Comparison of ENCODE assay signal across 8 mouse cellular contexts in genomic region chr1:55086868-55087400, GRCm38 (mm10). TPM values are rescaled to one million over a fixed set of nuclear protein-coding genes. Genes with fewer than 3 reads are reported as not detected.
DNase-seq lines count a peak whose midpoint lies in the region; ATAC-seq and TF ChIP-seq lines count a peak whose summit lies in the region.

No protein-coding gene starts in this region.

- no peaks in the 10 kb centered on the region for H3K27me3 ChIP-seq in heart, adult 2 months (ENCODE audit: control insufficient read depth, insufficient read depth, low read length)
- H3K27me3 ChIP-seq in embryonic facial prominence, embryonic 14.5 days (replicated peaks; ENCODE audit: control insufficient read depth, insufficient read depth, low read length), result no peaks in the 10 kb centered on the region
- H3K27me3 ChIP-seq in hindbrain, embryonic 15.5 days, result no peaks in the 10 kb centered on the region

- H3K79me2 ChIP-seq in heart, adult 2 months (replicated peaks; ENCODE audit: control insufficient read depth, insufficient read depth, low read length), result peaks cover 2% of the 10 kb centered on the region

- H3K9me3 ChIP-seq in ES-E14 (ENCODE audit: control insufficient read depth, insufficient read depth, low read depth, low read length), result no peaks in the 10 kb centered on the region
- 0 out of 2 replicates have a peak, but pooled peaks cover 7% of the 10 kb centered on the region for H3K9me3 ChIP-seq in embryonic facial prominence, embryonic 14.5 days (ENCODE audit: control insufficient read depth, low read length)
- no peaks in the 10 kb centered on the region for H3K9me3 ChIP-seq in hindbrain, embryonic 15.5 days

- no peak for TF ChIP-seq POLR2A in heart, adult 2 months (IDR thresholded peaks at IDR 0.05; ENCODE audit: insufficient read depth, low read depth, low read length)

- no peak for TF ChIP-seq CTCF in heart, adult 2 months (IDR thresholded peaks at IDR 0.05)

- H3K4me3 ChIP-seq in heart, adult 2 months, result peak overlapping the region; percentile 77
- H3K4me3 ChIP-seq in ES-E14 (ENCODE audit: insufficient read depth in 1 of 2, low read depth in 1 of 2, low read length in 2 of 2, poor library complexity in 1 of 2, severe bottlenecking in 1 of 2), result peak overlapping the region; percentile 96 to 99
- H3K4me3 ChIP-seq in embryonic facial prominence, embryonic 14.5 days (ENCODE audit: low read depth, low read length), result peak overlapping the region; percentile 98
- peak overlapping the region; percentile 100 for H3K4me3 ChIP-seq in hindbrain, embryonic 15.5 days

- H3K27ac ChIP-seq in heart, adult 2 months, result peak overlapping the region; percentile 100
- H3K27ac ChIP-seq in ES-E14 (ENCODE audit: insufficient read depth, low read depth, low read length, poor library complexity, severe bottlenecking), result peak overlapping the region; percentile 96
- peak overlapping the region; percentile 95 for H3K27ac ChIP-seq in embryonic facial prominence, embryonic 14.5 days (replicated peaks; ENCODE audit: low read depth, low read length)
- H3K27ac ChIP-seq in hindbrain, embryonic 15.5 days (replicated peaks), result peak overlapping the region; percentile 98

- peaks cover 2% of the 10 kb centered on the region; the same call in 1 of the 2 replicates for H3K4me1 ChIP-seq in heart, adult 2 months (ENCODE audit: control insufficient read depth, insufficient read depth, low read length)
- peaks cover 0 to 2% of the 10 kb centered on the region in 2 experiments; a peak in 2 of 4 replicates for H3K4me1 ChIP-seq in ES-E14 (ENCODE audit: control insufficient read depth in 2 of 2, insufficient read depth in 2 of 2, low read length in 2 of 2, poor library complexity in 1 of 2)
- peaks cover 18% of the 10 kb centered on the region for H3K4me1 ChIP-seq in embryonic facial prominence, embryonic 14.5 days (ENCODE audit: control insufficient read depth, insufficient read depth, low read length)
- peaks cover 43% of the 10 kb centered on the region for H3K4me1 ChIP-seq in hindbrain, embryonic 15.5 days (replicated peaks)

- intact Hi-C loops in heart, adult 2 months (cut with DNase I), result loop anchor here (2.0 to 5.0 kb wide), 4 partner anchors 34 to 150 kb away; partner anchors contain the start of genes Coq10b, Mars2 and Sf3b1
- intact Hi-C loops in heart, postnatal 25 days (cut with DNase I), result loop anchor here (1.0 to 5.0 kb wide), 4 partner anchors 34 to 150 kb away; partner anchors contain the start of genes Coq10b, Mars2, Mob4 and Sf3b1

- ATAC-seq in embryonic facial prominence, embryonic 14.5 days (ENCODE audit: low read depth), result 0 out of 2 replicates have a peak, but pooled peaks have one; percentile 0
- ATAC-seq in hindbrain, embryonic 15.5 days (ENCODE audit: low FRiP score, low read depth), result no peak

- peak overlapping the region; percentile 99 for H3K9ac ChIP-seq in heart, adult 2 months (ENCODE audit: low read depth, low read length)
- peak overlapping the region; percentile 99 for H3K9ac ChIP-seq in ES-E14 (ENCODE audit: insufficient read depth, low read depth, low read length, poor library complexity, severe bottlenecking)
- H3K9ac ChIP-seq in embryonic facial prominence, embryonic 14.5 days (ENCODE audit: low read depth, low read length), result peak overlapping the region; percentile 94
- H3K9ac ChIP-seq in hindbrain, embryonic 15.5 days, result peak overlapping the region; percentile 99

- in situ Hi-C loops in ES-E14 (cut with MboI; ENCODE audit: low sequenced_read_pairs in 2 of 2, unreplicated experiment in 2 of 2), result no loop called here

- peaks cover 44% of the 10 kb centered on the region for H3K36me3 ChIP-seq in heart, adult 2 months (ENCODE audit: control insufficient read depth, insufficient read depth, low read length)
- peaks cover 33% of the 10 kb centered on the region for H3K36me3 ChIP-seq in ES-E14 (ENCODE audit: control insufficient read depth, insufficient read depth, low read length, poor library complexity, severe bottlenecking)
- peaks cover 52% of the 10 kb centered on the region for H3K36me3 ChIP-seq in embryonic facial prominence, embryonic 14.5 days (ENCODE audit: control insufficient read depth, insufficient read depth, low read length)
- peaks cover 54% of the 10 kb centered on the region for H3K36me3 ChIP-seq in hindbrain, embryonic 15.5 days

- peak overlapping the region; percentile 92 for H3K4me2 ChIP-seq in embryonic facial prominence, embryonic 14.5 days (ENCODE audit: low read depth, low read length)
- H3K4me2 ChIP-seq in hindbrain, embryonic 15.5 days, result peak overlapping the region; percentile 71

- no peak for DNase-seq in heart, adult 2 months
- no peak for DNase-seq in heart, postnatal 25 days (ENCODE audit: low spot score)
- no peak for DNase-seq in ES-E14 (ENCODE audit: low read depth, low spot score)
- no peak for DNase-seq in embryonic facial prominence, embryonic 14.5 days (ENCODE audit: low spot score)
- peak; percentile 35 for DNase-seq in liver
- DNase-seq in natural killer cell, adult 2 months (ENCODE audit: low spot score in 2 of 2), result peak; percentile 5 to 37
- no peak for DNase-seq in B cell, adult 2 months

- WGBS in heart, adult 2 months, result under 1% methylated on average over 13 of the region's 13 CpGs
- under 1% methylated on average over 12 of the region's 13 CpGs for WGBS in embryonic facial prominence, embryonic 14.5 days
- WGBS in hindbrain, embryonic 15.5 days, result under 1% methylated on average over 13 of the region's 13 CpGs

- no peak for TF ChIP-seq EP300 in heart, adult 2 months (IDR thresholded peaks at IDR 0.05; ENCODE audit: insufficient read depth, low read depth, low read length)

TF ChIP-seq in ES-E14, 5 proteins besides CTCF, POLR2A, EP300 and RAD21:
- TF ChIP-seq CHD2 (IDR thresholded peaks at IDR 0.05; ENCODE audit: low read depth, low read length) (no peak), ZC3H11A (IDR thresholded peaks at IDR 0.05; ENCODE audit: borderline replicate concordance, low read depth, low read length) (no peak), HCFC1 (IDR thresholded peaks at IDR 0.05; ENCODE audit: borderline replicate concordance, insufficient read depth, low read length) (no peak), ZNF384 (IDR thresholded peaks at IDR 0.05; ENCODE audit: low read depth, low read length) (no peak), MAFK (IDR thresholded peaks at IDR 0.05; ENCODE audit: insufficient read depth, low read depth, low read length) (no peak)

RNA-seq across cellular contexts. Expression of gene Hspe1, which starts 1.0 kb away (rescaled TPM):
- 100 to 1,000 TPM; 153 to 180 TPM for total RNA-seq in heart, adult 2 months (2021)
- polyA plus RNA-seq in heart, adult 2 months (2012; rRNA removed), result 44.5 and 69.3 TPM in 2 replicates
- 100 to 1,000 TPM; 159 to 187 TPM for total RNA-seq in heart, postnatal 25 days (2021)
- total RNA-seq in ES-E14 (2012; rRNA removed), result 592 and 697 TPM in 2 replicates
- polyA plus RNA-seq in embryonic facial prominence, embryonic 14.5 days (2014; fragmentation: Nextera tagmentation; extraction: Ambion mirVana), result 387 and 459 TPM in 2 replicates
- polyA plus RNA-seq in hindbrain, embryonic 15.5 days (2015; fragmentation: Nextera tagmentation; extraction: Ambion mirVana), result 240 and 257 TPM in 2 replicates

RNA-seq across cellular contexts. Expression of gene Hspd1, which starts 1.1 kb away (rescaled TPM):
- 100 to 1,000 TPM; 373 to 383 TPM for total RNA-seq in heart, adult 2 months (2021)
- 68.5 and 143 TPM in 2 replicates for polyA plus RNA-seq in heart, adult 2 months (2012; rRNA removed)
- 100 to 1,000 TPM; 361 to 395 TPM for total RNA-seq in heart, postnatal 25 days (2021)
- 591 and 762 TPM in 2 replicates for total RNA-seq in ES-E14 (2012; rRNA removed)
- polyA plus RNA-seq in embryonic facial prominence, embryonic 14.5 days (2014; fragmentation: Nextera tagmentation; extraction: Ambion mirVana), result 298 and 311 TPM in 2 replicates
- 272 and 273 TPM in 2 replicates for polyA plus RNA-seq in hindbrain, embryonic 15.5 days (2015; fragmentation: Nextera tagmentation; extraction: Ambion mirVana)

RNA-seq across cellular contexts. Expression of gene Coq10b, which starts 34.4 kb away (rescaled TPM):
- total RNA-seq in heart, adult 2 months (2021), result 10 to 100 TPM; 26.7 to 64.0 TPM
- polyA plus RNA-seq in heart, adult 2 months (2012; rRNA removed), result 16.0 and 23.1 TPM in 2 replicates
- total RNA-seq in heart, postnatal 25 days (2021), result 10 to 100 TPM; 24.2 to 67.0 TPM
- total RNA-seq in ES-E14 (2012; rRNA removed), result 10.8 and 20.4 TPM in 2 replicates
- 20.1 and 22.7 TPM in 2 replicates for polyA plus RNA-seq in embryonic facial prominence, embryonic 14.5 days (2014; fragmentation: Nextera tagmentation; extraction: Ambion mirVana)
- polyA plus RNA-seq in hindbrain, embryonic 15.5 days (2015; fragmentation: Nextera tagmentation; extraction: Ambion mirVana), result 29.2 and 30.1 TPM in 2 replicates

RNA-seq across cellular contexts. Expression of gene Mob4, which starts 44.1 kb away (rescaled TPM):
- 10 to 100 TPM; 27.8 to 32.0 TPM for total RNA-seq in heart, adult 2 months (2021)
- 11.1 and 22.3 TPM in 2 replicates for polyA plus RNA-seq in heart, adult 2 months (2012; rRNA removed)
- total RNA-seq in heart, postnatal 25 days (2021), result 10 to 100 TPM; 32.5 to 34.4 TPM
- total RNA-seq in ES-E14 (2012; rRNA removed), result 27.1 and 37.0 TPM in 2 replicates
- polyA plus RNA-seq in embryonic facial prominence, embryonic 14.5 days (2014; fragmentation: Nextera tagmentation; extraction: Ambion mirVana), result 117 and 122 TPM in 2 replicates
- polyA plus RNA-seq in hindbrain, embryonic 15.5 days (2015; fragmentation: Nextera tagmentation; extraction: Ambion mirVana), result 156 and 158 TPM in 2 replicates

RNA-seq across cellular contexts. Expression of gene Sf3b1, which starts 59.7 kb away (rescaled TPM):
- 10 to 100 TPM; 64.4 to 74.9 TPM for total RNA-seq in heart, adult 2 months (2021)
- 27.9 and 62.8 TPM in 2 replicates for polyA plus RNA-seq in heart, adult 2 months (2012; rRNA removed)
- total RNA-seq in heart, postnatal 25 days (2021), result 10 to 100 TPM; 69.3 to 87.4 TPM
- total RNA-seq in ES-E14 (2012; rRNA removed), result 139 and 164 TPM in 2 replicates
- polyA plus RNA-seq in embryonic facial prominence, embryonic 14.5 days (2014; fragmentation: Nextera tagmentation; extraction: Ambion mirVana), result 275 and 304 TPM in 2 replicates
- polyA plus RNA-seq in hindbrain, embryonic 15.5 days (2015; fragmentation: Nextera tagmentation; extraction: Ambion mirVana), result 257 and 272 TPM in 2 replicates

Comparison
In these comparisons a context has a peak if more than half of its experiments do, and no peak if none do; other contexts are left out.
1. DNase-seq: peak in liver (single experiment) and natural killer cell, adult 2 months (2 of 2); none in heart, adult 2 months (0 of 2), heart, postnatal 25 days (single experiment), ES-E14 (single experiment), embryonic facial prominence, embryonic 14.5 days (single experiment) and B cell, adult 2 months (0 of 2).
2. Peak in every context shown above with its lines, with median percentiles within 50 percentile points of each other: H3K27ac ChIP-seq, H3K4me3 ChIP-seq and H3K9ac ChIP-seq.